Mouse (Mus musculus) heart, adult 2 months (tissue): ENCODE measurements around the gene Gm20696. TPM values are rescaled to one million over a fixed set of nuclear protein-coding genes. Genes with fewer than 3 reads are reported as not detected.

ENCODE experiments used
- DNase-seq, 2 experiments: peaks; one replicate each; pipeline ENCODE4 v3.0.0; 2021
- H3K27ac ChIP-seq: fragments of 200-600 bp; 2 replicates; pipeline ENCODE4 v1.8.1; 2022
- H3K27me3 ChIP-seq: fragments of 200-500 bp; 2 replicates; pipeline ENCODE4 v1.6.1; 2012; ENCODE audit warnings: mild to moderate bottlenecking, low read length, inconsistent platforms, mixed read lengths; ENCODE audit not compliant: control insufficient read depth, insufficient read depth
- H3K36me3 ChIP-seq: fragments of 200-500 bp; 2 replicates; pipeline ENCODE4 v1.6.1; 2012; ENCODE audit warnings: low read length, inconsistent platforms; ENCODE audit not compliant: control insufficient read depth, insufficient read depth
- H3K4me1 ChIP-seq: fragments of 200-500 bp; 2 replicates; pipeline ENCODE4 v1.6.1; 2011; ENCODE audit warnings: low read length; ENCODE audit not compliant: control insufficient read depth, insufficient read depth
- H3K4me3 ChIP-seq: fragments of 200-600 bp; 2 replicates; pipeline ENCODE4 v1.8.1; 2022
- H3K79me2 ChIP-seq: fragments of 200-500 bp; replicated peaks from 2 replicates; pipeline ENCODE4 v1.6.1; 2012; ENCODE audit warnings: mild to moderate bottlenecking, inconsistent platforms, low read length, moderate library complexity, mixed read lengths; ENCODE audit not compliant: control insufficient read depth, insufficient read depth
- H3K9ac ChIP-seq: fragments of 200-500 bp; 2 replicates; pipeline ENCODE4 v1.6.1; 2012; ENCODE audit warnings: low read depth, mild to moderate bottlenecking, control low read depth, inconsistent platforms, low read length, mixed read lengths
- CTCF ChIP-seq: fragments of 200-600 bp; IDR thresholded peaks from 2 replicates; pipeline ENCODE4 v1.8.1; 2022; ENCODE audit warnings: antibody characterized with exemption, mild to moderate bottlenecking, moderate library complexity
- EP300 ChIP-seq: fragments of 200-500 bp; IDR thresholded peaks from 2 replicates; pipeline ENCODE4 v1.6.1; 2011; ENCODE audit warnings: low read depth, low read length, control low read depth; ENCODE audit not compliant: insufficient read depth
- POLR2A ChIP-seq: fragments of 200-500 bp; IDR thresholded peaks from 2 replicates; pipeline ENCODE4 v1.6.1; 2011; ENCODE audit warnings: mild to moderate bottlenecking, low read depth, low read length, control low read depth; ENCODE audit not compliant: insufficient read depth
- WGBS: fragments of 180-500 bp; shearing (Covaris S2); methylation state at CpG from one replicate; pipeline ENCODE4 v1.1.7; 2018; 5-methylcytosine and 5-hydroxymethylcytosine counted together
- intact Hi-C: fragments of 180-260 bp; cut with DNase I; formaldehyde crosslinking; loops from one replicate; pipeline ENCODE4 v1.15.1; 2025
- polyA plus RNA-seq: library from polyadenylated mRNA; depleted of rRNA; stranded (reverse); fragments of >200 nt; gene quantifications from 2 replicates; pipeline ENCODE4 v1.2.3, GENCODE M21; 2012
- total RNA-seq, 2 experiments: library from RNA; stranded (reverse); gene quantifications; 2 replicates each; pipeline ENCODE4 v1.2.3; 2021

Gene Gm20696
- total and polyA plus RNA-seq, 3 experiments, result 0.61 to 1.7 (median 1.4) TPM

- Histone ChIP-seq H3K27ac (no peak overlapping the region), H3K27me3 (no peaks in the 10 kb centered on the region), H3K4me3 (no peak overlapping the region), H3K79me2 (peaks cover 3% of the 10 kb centered on the region; the same call in 1 of the 2 replicates), H3K4me1 (peaks cover 5% of the 10 kb centered on the region), H3K9ac (no peak overlapping the region), H3K36me3 (peaks cover 6% of the 10 kb centered on the region; the same call in 1 of the 2 replicates)
- intact Hi-C loops, result no loop called here
- no peak for TF ChIP-seq CTCF
- TF ChIP-seq EP300, result no peak
- no peak for TF ChIP-seq POLR2A
- DNase-seq, result no peak
- WGBS, result 90% methylated on average over 7 of the region's 7 CpGs
Observed at GRCm38 (mm10) chr6:99498082-99498481, 168.5 kb downstream of the Gm20696 start.

GRCm38 (mm10) chr6:99496114-99496513 is 170.5 kb downstream of the Gm20696 start:
- peaks cover 6% of the 10 kb centered on the region; the same call in 1 of the 2 replicates for H3K36me3 ChIP-seq
- H3K27me3 ChIP-seq, result no peaks in the 10 kb centered on the region
- H3K4me1 ChIP-seq, result peaks cover 4% of the 10 kb centered on the region
- no peak overlapping the region for H3K27ac ChIP-seq
- no peak overlapping the region for H3K9ac ChIP-seq
- 34% methylated on average over 5 of the region's 5 CpGs for WGBS
- H3K4me3 ChIP-seq, result no peak overlapping the region
- intact Hi-C loops, result no loop called here
- H3K79me2 ChIP-seq, result no peaks in the 10 kb centered on the region
- DNase-seq, result no peak
- no peak for TF ChIP-seq EP300
- no peak for TF ChIP-seq POLR2A
- TF ChIP-seq CTCF, result no peak

- Histone ChIP-seq H3K9ac (no peak overlapping the region), H3K27ac (no peak overlapping the region), H3K4me3 (no peak overlapping the region), H3K36me3 (peaks cover 6% of the 10 kb centered on the region; the same call in 1 of the 2 replicates), H3K27me3 (no peaks in the 10 kb centered on the region), H3K4me1 (peaks cover 5% of the 10 kb centered on the region), H3K79me2 (no peaks in the 10 kb centered on the region)
- DNase-seq, result no peak
- WGBS, result 24% methylated on average over 3 of the region's 3 CpGs
- TF ChIP-seq CTCF (peak; percentile 28), EP300 (no peak)
- intact Hi-C loops, result no loop called here
Observed at GRCm38 (mm10) chr6:99492937-99493336, 173.7 kb downstream of the Gm20696 start.

GRCm38 (mm10) chr6:99491979-99492544 is 174.5 kb downstream of the Gm20696 start:
- Histone ChIP-seq H3K4me1 (peaks cover 5% of the 10 kb centered on the region), H3K36me3 (peaks cover 6% of the 10 kb centered on the region; the same call in 1 of the 2 replicates), H3K4me3 (no peak overlapping the region), H3K79me2 (no peaks in the 10 kb centered on the region), H3K27ac (no peak overlapping the region), H3K9ac (no peak overlapping the region), H3K27me3 (no peaks in the 10 kb centered on the region)
- intact Hi-C loops, result no loop called here
- DNase-seq, result no peak
- no peak for TF ChIP-seq CTCF
- TF ChIP-seq POLR2A, result no peak
- TF ChIP-seq EP300, result no peak
- 80% methylated on average over 6 of the region's 6 CpGs for WGBS

GRCm38 (mm10) chr6:99491146-99491545 is 175.5 kb downstream of the Gm20696 start:
- 71% methylated on average over 3 of the region's 3 CpGs for WGBS
- Histone ChIP-seq H3K27ac (no peak overlapping the region), H3K36me3 (peaks cover 1% of the 10 kb centered on the region; the same call in 1 of the 2 replicates), H3K4me3 (no peak overlapping the region), H3K79me2 (no peaks in the 10 kb centered on the region), H3K27me3 (no peaks in the 10 kb centered on the region), H3K4me1 (peaks cover 3% of the 10 kb centered on the region), H3K9ac (no peak overlapping the region)
- no peak for TF ChIP-seq EP300
- TF ChIP-seq POLR2A, result no peak
- TF ChIP-seq CTCF, result no peak
- DNase-seq, result no peak
- intact Hi-C loops, result no loop called here

DNA sequence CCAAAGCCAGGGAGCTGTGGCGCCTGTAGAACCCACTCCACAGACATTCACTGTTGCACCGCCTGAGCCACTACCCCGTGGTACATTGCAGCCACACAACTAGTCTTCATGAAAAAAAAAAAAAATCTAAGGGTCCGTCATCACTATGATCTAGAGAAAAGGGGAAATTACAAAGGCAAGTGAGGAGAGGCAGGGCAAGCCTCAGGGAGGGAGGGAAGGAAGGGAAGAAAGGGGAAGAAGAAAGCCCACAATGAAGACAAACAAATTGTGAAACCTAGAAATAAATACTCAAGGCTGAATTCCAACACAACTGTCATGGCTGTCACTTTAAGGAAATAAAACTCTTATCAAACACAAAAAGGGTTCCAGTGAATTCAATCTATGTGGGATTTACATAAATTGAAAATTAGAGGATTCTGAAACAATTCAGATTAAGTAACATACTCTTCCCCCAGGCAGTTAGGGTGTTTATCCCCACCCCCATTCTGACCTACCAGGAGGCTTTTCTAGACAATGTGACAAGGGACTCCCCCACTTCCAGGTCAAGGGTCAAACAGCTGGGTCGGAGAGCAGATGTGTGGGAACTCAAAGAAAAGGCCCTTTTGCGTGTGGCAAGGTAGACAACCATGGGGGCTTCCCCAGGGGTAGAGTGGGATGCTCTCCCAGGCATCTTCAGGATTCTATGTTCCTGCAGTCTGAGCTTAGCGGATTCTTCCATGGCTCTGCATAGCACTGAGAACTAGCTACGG is 176.5 kb downstream of the Gm20696 start:
- H3K4me1 ChIP-seq, result peaks cover 4% of the 10 kb centered on the region
- H3K27me3 ChIP-seq, result no peaks in the 10 kb centered on the region
- H3K79me2 ChIP-seq, result no peaks in the 10 kb centered on the region
- H3K9ac ChIP-seq, result no peak overlapping the region
- no peak overlapping the region for H3K4me3 ChIP-seq
- no peak overlapping the region for H3K27ac ChIP-seq
- H3K36me3 ChIP-seq, result no peaks in the 10 kb centered on the region
- intact Hi-C loops, result loop anchor here (5.0 kb wide), 1 partner anchor 32 kb away; the partner anchor contains the start of gene Foxp1
- DNase-seq, result no peak
- no peak for TF ChIP-seq EP300
- no peak for TF ChIP-seq POLR2A
- TF ChIP-seq CTCF, result no peak
- WGBS, result 88% methylated on average over 8 of the region's 8 CpGs
